Mouse (Mus musculus): Measurements from ENCODE around the gene Hsd17b10. TPM values are rescaled to one million over a fixed set of nuclear protein-coding genes. Genes with fewer than 3 reads are reported as not detected.

Gene Hsd17b10
- polyA plus RNA-seq (2021; fragmentation: Nextera tagmentation), result 105 and 141 TPM in 2 replicates
- long read RNA-seq, experiment 1, transcript Hsd17b10-201 (6 exons, 962 nt), result major isoform, 53 of 54 reads
- long read RNA-seq, experiment 1, partial matches to known transcripts, result 0 of 54 reads
- long read RNA-seq, experiment 1, other reads (novel, unspliced or antisense), result 0 of 54 reads
- long read RNA-seq, experiment 2, transcript Hsd17b10-201 (6 exons, 962 nt), result major isoform, 102 of 110 reads
- long read RNA-seq, experiment 2, partial matches to known transcripts, result 2 of 110 reads
- long read RNA-seq, experiment 2, other reads (novel, unspliced or antisense), result 2 of 110 reads

GRCm38 (mm10) chrX:152001737-152002710 lies at the start of gene Hsd17b10:
TSS of gene Hsd17b10 (plus strand) at chrX:152001845.

GRCm38 (mm10) chrX:152016151-152017145 lies 14.8 kb downstream of the Hsd17b10 start, which contains the start of the genes Ribc1 and Smc1a:
TSS of gene Ribc1 (minus strand) at chrX:152016295.
TSS of gene Smc1a (plus strand) at chrX:152016428.

Other genes starting within 250 kb of the Hsd17b10 start
- gene Huwe1, start 201.0 kb upstream of the Hsd17b10 start, polyA plus RNA-seq (2021; fragmentation: Nextera tagmentation), result 20.9 and 28.7 TPM in 2 replicates
- 0.22 and 0.39 TPM in 2 replicates for gene Ribc1, start 14.4 kb downstream of the Hsd17b10 start, polyA plus RNA-seq (2021; fragmentation: Nextera tagmentation)
- 19.3 and 22.7 TPM in 2 replicates for gene Smc1a, start 14.6 kb downstream of the Hsd17b10 start, polyA plus RNA-seq (2021; fragmentation: Nextera tagmentation)
- 7.8 and 28.7 TPM in 2 replicates for gene Iqsec2, start 142.4 kb downstream of the Hsd17b10 start, polyA plus RNA-seq (2021; fragmentation: Nextera tagmentation)
- gene Kdm5c, start 231.2 kb downstream of the Hsd17b10 start, polyA plus RNA-seq (2021; fragmentation: Nextera tagmentation), result 8.2 and 11.8 TPM in 2 replicates